7 mouse cellular contexts compared by ENCODE assay signal in the genomic region with DNA sequence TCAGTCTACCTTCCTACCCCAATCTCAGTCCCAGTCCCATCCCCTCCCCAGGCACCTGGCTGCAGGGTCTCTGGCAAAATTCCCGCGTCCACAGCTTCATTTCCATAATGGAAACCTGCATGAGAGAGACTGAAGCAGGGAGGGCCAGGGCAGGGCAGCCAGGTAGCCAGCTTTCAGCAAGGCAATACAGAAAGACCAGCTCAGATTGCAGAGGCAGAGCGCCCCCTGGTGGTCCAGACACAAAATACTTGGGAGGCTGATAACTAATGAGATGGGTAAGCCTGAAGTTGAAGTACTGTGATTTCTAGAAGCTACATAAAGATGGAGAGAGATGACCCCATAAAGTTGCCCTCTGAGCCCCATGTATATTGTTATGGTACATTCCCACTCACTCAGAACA. TPM values are rescaled to one million over a fixed set of nuclear protein-coding genes. Genes with fewer than 3 reads are reported as not detected.
DNase-seq lines count a peak whose midpoint lies in the region; ATAC-seq and TF ChIP-seq lines count a peak whose summit lies in the region.

No protein-coding gene starts in this region.

- DNase-seq in ZHBTc4 (ENCODE audit: low read depth, low spot score) = peak; percentile 79
- peak; percentile 80 for DNase-seq in cerebellum, adult 8-10 months
- DNase-seq in forelimb bud, embryonic 11.5 days (ENCODE audit: low read depth, low spot score) = peak; percentile 80
- DNase-seq in left cerebral cortex, adult 11 months (ENCODE audit: low spot score) = peak; percentile 59
- DNase-seq in midbrain, embryonic 10.5 days (ENCODE audit: low spot score) = peak; percentile 84

- no peak for TF ChIP-seq POLR2A in small intestine, adult 2 months (IDR thresholded peaks at IDR 0.05; ENCODE audit: low read depth, low read length)

- WGBS in hindbrain, embryonic 16.5 days = 0% methylated on average over 3 of the region's 3 CpGs
- 0% methylated on average over 3 of the region's 3 CpGs for WGBS in midbrain, embryonic 10.5 days
- under 1% methylated on average over 3 of the region's 3 CpGs for WGBS in small intestine, adult 2 months

- H3K9ac ChIP-seq in hindbrain, embryonic 16.5 days (ENCODE audit: low read depth, low read length) = no peak overlapping the region

- no peaks in the 10 kb centered on the region for H3K36me3 ChIP-seq in hindbrain, embryonic 16.5 days (ENCODE audit: control insufficient read depth, insufficient read depth, low read length)
- H3K36me3 ChIP-seq in midbrain, embryonic 10.5 days = no peaks in the 10 kb centered on the region
- H3K36me3 ChIP-seq in small intestine, adult 2 months (ENCODE audit: control insufficient read depth, insufficient read depth, low read length) = no peaks in the 10 kb centered on the region

- H3K27me3 ChIP-seq in hindbrain, embryonic 16.5 days (replicated peaks; ENCODE audit: control insufficient read depth, insufficient read depth, low read length) = no peaks in the 10 kb centered on the region; the same call in 1 of the 2 replicates
- peaks cover 19% of the 10 kb centered on the region for H3K27me3 ChIP-seq in midbrain, embryonic 10.5 days (ENCODE audit: low read depth, poor library complexity, severe bottlenecking)
- H3K27me3 ChIP-seq in small intestine, adult 2 months (ENCODE audit: control insufficient read depth, insufficient read depth, low read length) = 0 out of 2 replicates have a peak, but pooled peaks cover under 1% of the 10 kb centered on the region

- H3K9me3 ChIP-seq in hindbrain, embryonic 16.5 days (ENCODE audit: control insufficient read depth, low read length) = no peaks in the 10 kb centered on the region
- H3K9me3 ChIP-seq in midbrain, embryonic 10.5 days (replicated peaks) = no peaks in the 10 kb centered on the region

- H3K4me1 ChIP-seq in hindbrain, embryonic 16.5 days (ENCODE audit: control insufficient read depth, insufficient read depth, low read depth, low read length) = no peaks in the 10 kb centered on the region
- no peaks in the 10 kb centered on the region for H3K4me1 ChIP-seq in midbrain, embryonic 10.5 days
- H3K4me1 ChIP-seq in small intestine, adult 2 months (ENCODE audit: control insufficient read depth, insufficient read depth, insufficient read length, low read length) = no peaks in the 10 kb centered on the region

- H3K4me3 ChIP-seq in hindbrain, embryonic 16.5 days (ENCODE audit: low read length) = no peak overlapping the region
- H3K4me3 ChIP-seq in midbrain, embryonic 10.5 days = no peak overlapping the region
- no peak overlapping the region for H3K4me3 ChIP-seq in small intestine, adult 2 months (ENCODE audit: low read depth, low read length)

- peak; percentile 95 for TF ChIP-seq CTCF in small intestine, adult 2 months (IDR thresholded peaks at IDR 0.05; ENCODE audit: extremely low read depth, insufficient read length, insufficient replicate concordance, low read depth, low read length)

- H3K4me2 ChIP-seq in hindbrain, embryonic 16.5 days (ENCODE audit: low read length) = no peak overlapping the region

- H3K27ac ChIP-seq in hindbrain, embryonic 16.5 days (ENCODE audit: low read depth, low read length) = no peak overlapping the region
- no peak overlapping the region for H3K27ac ChIP-seq in midbrain, embryonic 10.5 days (replicated peaks)
- no peak overlapping the region for H3K27ac ChIP-seq in small intestine, adult 2 months (ENCODE audit: insufficient read depth, low read depth, low read length)

- ATAC-seq in hindbrain, embryonic 16.5 days = peak; percentile 64

RNA-seq across cellular contexts. Expression of gene 1520401A03Rik, which starts 16.4 kb away (rescaled TPM):
- 0.13 TPM in 1 of 2 replicates, not detected in the other for polyA plus RNA-seq in hindbrain, embryonic 16.5 days (2015; fragmentation: Nextera tagmentation; extraction: Ambion mirVana)
- polyA plus RNA-seq in midbrain, embryonic 10.5 days (2016; fragmentation: Nextera tagmentation; extraction: Ambion mirVana) = not detected in 2 replicates
- polyA plus RNA-seq in small intestine, adult 2 months (2012; rRNA removed) = not detected in 2 replicates

RNA-seq across cellular contexts. Expression of gene Pkmyt1, which starts 19.9 kb away (rescaled TPM):
- 20.8 and 21.1 TPM in 2 replicates for polyA plus RNA-seq in hindbrain, embryonic 16.5 days (2015; fragmentation: Nextera tagmentation; extraction: Ambion mirVana)
- 58.5 and 59.7 TPM in 2 replicates for polyA plus RNA-seq in midbrain, embryonic 10.5 days (2016; fragmentation: Nextera tagmentation; extraction: Ambion mirVana)
- polyA plus RNA-seq in small intestine, adult 2 months (2012; rRNA removed) = 25.0 and 42.3 TPM in 2 replicates

RNA-seq across cellular contexts. Expression of gene Cldn9, which starts 22.4 kb away (rescaled TPM):
- polyA plus RNA-seq in hindbrain, embryonic 16.5 days (2015; fragmentation: Nextera tagmentation; extraction: Ambion mirVana) = 1.6 and 2.0 TPM in 2 replicates
- 1.5 and 3.1 TPM in 2 replicates for polyA plus RNA-seq in midbrain, embryonic 10.5 days (2016; fragmentation: Nextera tagmentation; extraction: Ambion mirVana)
- 0.10 and 1.5 TPM in 2 replicates for polyA plus RNA-seq in small intestine, adult 2 months (2012; rRNA removed)

RNA-seq across cellular contexts. Expression of gene Cldn6, which starts 27.2 kb away (rescaled TPM):
- 0.34 and 0.54 TPM in 2 replicates for polyA plus RNA-seq in hindbrain, embryonic 16.5 days (2015; fragmentation: Nextera tagmentation; extraction: Ambion mirVana)
- 3.5 and 10.1 TPM in 2 replicates for polyA plus RNA-seq in midbrain, embryonic 10.5 days (2016; fragmentation: Nextera tagmentation; extraction: Ambion mirVana)
- 0.10 and 0.95 TPM in 2 replicates for polyA plus RNA-seq in small intestine, adult 2 months (2012; rRNA removed)

RNA-seq across cellular contexts. Expression of gene Tnfrsf12a, which starts 28.9 kb away (rescaled TPM):
- 5.8 and 6.1 TPM in 2 replicates for polyA plus RNA-seq in hindbrain, embryonic 16.5 days (2015; fragmentation: Nextera tagmentation; extraction: Ambion mirVana)
- polyA plus RNA-seq in midbrain, embryonic 10.5 days (2016; fragmentation: Nextera tagmentation; extraction: Ambion mirVana) = 3.2 and 3.8 TPM in 2 replicates
- polyA plus RNA-seq in small intestine, adult 2 months (2012; rRNA removed) = 27.9 and 30.9 TPM in 2 replicates
